Mouse (Mus musculus) limb, embryonic 15.5 days (tissue): ENCODE results near the gene Tmtc1. TPM values are rescaled to one million over a fixed set of nuclear protein-coding genes. Genes with fewer than 3 reads are reported as not detected.
A peak's percentile ranks its signal among the peaks of the same experiment; 100 is the strongest.

ENCODE experiments used
- ATAC-seq: fragments of 200-750 bp; cut with Nextera tagmentation; 2 replicates; pipeline ENCODE4 v1.8.0; 2017; ENCODE audit warnings: low read depth, moderate TSS enrichment; ENCODE audit not compliant: insufficient number of reproducible peaks, low FRiP score, low TSS enrichment
- H3K27ac ChIP-seq: fragments of 300-500 bp; sonication (generic); 2 replicates; pipeline ENCODE4 v1.5.1; 2015; ENCODE audit warnings: moderate library complexity, mild to moderate bottlenecking, inconsistent platforms
- H3K27me3 ChIP-seq: fragments of 300-500 bp; sonication (generic); 2 replicates; pipeline ENCODE4 v1.6.1; 2015; ENCODE audit warnings: inconsistent platforms
- H3K36me3 ChIP-seq: fragments of 300-500 bp; sonication (generic); 2 replicates; pipeline ENCODE4 v1.6.1; 2015; ENCODE audit warnings: inconsistent platforms
- H3K4me1 ChIP-seq: fragments of 300-500 bp; sonication (generic); 2 replicates; pipeline ENCODE4 v1.6.1; 2015; ENCODE audit warnings: inconsistent platforms
- H3K4me2 ChIP-seq: fragments of 300-500 bp; sonication (generic); 2 replicates; pipeline ENCODE4 v1.6.1; 2015; ENCODE audit warnings: mild to moderate bottlenecking, inconsistent platforms
- H3K4me3 ChIP-seq: fragments of 300-500 bp; sonication (generic); 2 replicates; pipeline ENCODE4 v1.5.1; 2015; ENCODE audit warnings: mild to moderate bottlenecking, inconsistent platforms
- H3K9ac ChIP-seq: fragments of 300-500 bp; sonication (generic); 2 replicates; pipeline ENCODE4 v1.6.1; 2015; ENCODE audit warnings: inconsistent platforms
- H3K9me3 ChIP-seq: fragments of 300-500 bp; sonication (generic); 2 replicates; pipeline ENCODE4 v1.6.1; 2016; ENCODE audit warnings: inconsistent platforms
- whole genome bisulfite sequencing: fragments of 180-500 bp; shearing (Covaris S2); methylation state at CpG from one replicate; pipeline ENCODE4 v1.1.7; 2015; 5-methylcytosine and 5-hydroxymethylcytosine counted together
- polyA plus RNA-seq: library from polyadenylated mRNA; unstranded; fragments of >200 nt; fragmentation: Nextera tagmentation; extraction: Ambion mirVana; gene quantifications from 2 replicates; pipeline ENCODE4 v1.2.1, GENCODE M21; 2015

Tmtc1 gene
- polyA plus RNA-seq, 1 experiment from 2014 or later: 1.3 TPM

DNA sequence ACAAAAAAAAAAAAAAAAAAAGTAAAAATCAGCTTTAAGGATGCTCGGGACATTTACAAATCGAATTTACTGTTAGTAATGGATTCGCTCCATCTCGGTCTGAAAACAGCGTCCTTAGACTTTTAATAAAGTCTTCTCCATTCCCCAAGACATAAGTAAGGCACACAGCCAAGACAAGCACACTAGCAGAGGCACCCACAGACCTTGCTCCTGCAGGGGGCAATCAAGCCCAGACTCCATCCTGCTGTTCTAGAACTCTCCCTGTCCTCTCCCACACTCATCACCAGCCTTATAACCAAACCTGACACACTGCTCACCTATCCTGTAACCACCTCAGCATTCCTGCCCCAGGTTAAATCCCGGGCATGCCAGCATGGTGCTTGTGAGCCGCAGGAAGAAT, 52.9 kb downstream of the Tmtc1 start:
- no peak for ATAC-seq
- Histone ChIP-seq H3K9me3 (no peaks in the 10 kb centered on the region), H3K4me1 (peaks cover 15% of the 10 kb centered on the region), H3K9ac (no peak overlapping the region), H3K36me3 (no peaks in the 10 kb centered on the region), H3K27ac (peak overlapping the region; percentile 62; the same call in 1 of the 2 replicates), H3K4me2 (no peak overlapping the region), H3K27me3 (no peaks in the 10 kb centered on the region), H3K4me3 (no peak overlapping the region)
- WGBS: 65% methylated on average over 7 of the region's 7 CpGs

- Histone ChIP-seq H3K4me3 (no peak overlapping the region), H3K27me3 (no peaks in the 10 kb centered on the region), H3K9ac (no peak overlapping the region), H3K27ac (no peak overlapping the region), H3K9me3 (no peaks in the 10 kb centered on the region), H3K4me2 (no peak overlapping the region), H3K4me1 (peaks cover 15% of the 10 kb centered on the region), H3K36me3 (no peaks in the 10 kb centered on the region)
- WGBS: 23% methylated on average over 4 of the region's 4 CpGs
- ATAC-seq: no peak
Observed at GRCm38 (mm10) chr6:148390630-148391276, 53.4 kb downstream of the Tmtc1 start.

GRCm38 (mm10) chr6:148387990-148388389, 56.2 kb downstream of the Tmtc1 start:
- Histone ChIP-seq H3K4me3 (no peak overlapping the region), H3K9ac (no peak overlapping the region), H3K4me2 (no peak overlapping the region), H3K9me3 (no peaks in the 10 kb centered on the region), H3K4me1 (peaks cover 21% of the 10 kb centered on the region), H3K27me3 (no peaks in the 10 kb centered on the region), H3K36me3 (no peaks in the 10 kb centered on the region), H3K27ac (no peak overlapping the region)
- ATAC-seq: no peak
- WGBS: 39% methylated on average over 1 of the region's 1 CpGs

- no peak overlapping the region for H3K4me2 ChIP-seq
- H3K27ac ChIP-seq: no peak overlapping the region
- H3K4me3 ChIP-seq: no peak overlapping the region
- H3K9me3 ChIP-seq: no peaks in the 10 kb centered on the region
- H3K9ac ChIP-seq: no peak overlapping the region
- H3K4me1 ChIP-seq: peaks cover 6% of the 10 kb centered on the region
- WGBS: 59% methylated on average over 6 of the region's 6 CpGs
- 0 out of 2 replicates have a peak, but pooled peaks have one; percentile 48 for ATAC-seq
- no peaks in the 10 kb centered on the region for H3K36me3 ChIP-seq
- H3K27me3 ChIP-seq: no peaks in the 10 kb centered on the region
Observed at GRCm38 (mm10) chr6:148384111-148384895, 59.9 kb downstream of the Tmtc1 start.

DNA sequence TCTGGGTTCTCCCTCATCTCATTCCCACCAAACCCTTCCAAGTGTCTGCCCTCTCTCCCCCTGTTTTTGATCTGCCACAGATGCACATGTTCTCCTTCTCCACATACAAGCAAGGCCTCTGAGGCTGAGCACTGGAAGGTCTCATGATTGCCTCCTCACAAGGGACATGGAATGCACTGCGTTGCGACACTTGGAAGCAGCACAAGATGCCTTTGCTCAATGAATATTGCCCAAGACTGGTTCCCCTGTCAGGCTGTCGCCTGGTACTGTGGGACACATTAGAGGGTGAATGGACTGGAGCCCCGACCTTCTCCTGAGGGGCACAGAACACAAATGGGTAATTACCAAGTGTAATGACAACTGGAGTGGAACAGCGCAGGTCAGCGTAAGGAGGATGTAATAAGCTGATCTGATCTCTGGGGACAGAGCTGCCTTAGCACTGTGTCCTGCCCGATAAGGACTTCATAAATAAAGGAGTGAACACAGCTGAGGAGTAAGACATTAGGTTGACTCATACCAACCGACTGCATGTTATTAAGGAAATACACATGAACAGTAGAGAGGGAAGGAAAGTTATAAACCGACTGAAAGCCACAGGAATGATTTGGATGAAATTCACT, 62.9 kb downstream of the Tmtc1 start:
- no peak overlapping the region for H3K4me3 ChIP-seq
- no peaks in the 10 kb centered on the region for H3K27me3 ChIP-seq
- no peak overlapping the region for H3K27ac ChIP-seq
- H3K4me2 ChIP-seq: no peak overlapping the region
- no peaks in the 10 kb centered on the region for H3K9me3 ChIP-seq
- H3K36me3 ChIP-seq: no peaks in the 10 kb centered on the region
- peaks cover 6% of the 10 kb centered on the region for H3K4me1 ChIP-seq
- WGBS: 84% methylated on average over 9 of the region's 9 CpGs
- ATAC-seq: no peak
- H3K9ac ChIP-seq: no peak overlapping the region

DNA sequence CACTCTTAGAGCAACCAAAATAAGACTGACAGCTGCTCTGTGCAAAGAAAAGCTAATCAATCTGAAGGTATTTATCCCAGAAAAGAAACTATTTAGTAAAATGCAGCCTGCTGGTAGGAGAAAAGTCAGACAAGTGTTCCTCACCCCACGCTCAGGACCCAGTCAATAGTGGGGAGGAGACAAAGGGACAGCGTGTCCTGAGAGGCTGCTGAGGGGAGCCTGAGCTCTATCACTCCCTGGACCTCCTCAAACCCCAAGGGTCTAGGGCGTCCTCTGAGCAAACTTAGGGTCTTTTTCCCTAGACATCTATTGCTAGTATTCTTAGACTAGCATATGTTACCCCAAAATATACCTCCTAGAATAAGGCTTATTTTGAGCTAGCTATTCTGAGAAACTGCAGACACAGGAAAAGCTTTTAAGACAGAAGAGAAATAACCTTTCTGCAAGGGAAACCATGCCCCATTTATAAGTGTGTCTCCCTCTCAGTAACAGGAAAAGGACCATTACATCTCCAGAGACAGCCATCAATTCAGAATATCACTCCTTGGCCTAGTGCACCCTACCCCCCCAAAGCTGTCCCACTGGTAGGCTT, 68.5 kb downstream of the Tmtc1 start:
- H3K27ac ChIP-seq: no peak overlapping the region
- H3K27me3 ChIP-seq: no peaks in the 10 kb centered on the region
- H3K9me3 ChIP-seq: no peaks in the 10 kb centered on the region
- H3K4me3 ChIP-seq: no peak overlapping the region
- no peak overlapping the region for H3K9ac ChIP-seq
- ATAC-seq: no peak
- H3K4me2 ChIP-seq: no peak overlapping the region
- no peaks in the 10 kb centered on the region for H3K36me3 ChIP-seq
- H3K4me1 ChIP-seq: no peaks in the 10 kb centered on the region
- 75% methylated on average over 3 of the region's 3 CpGs for WGBS

- H3K27ac ChIP-seq: no peak overlapping the region
- no peaks in the 10 kb centered on the region for H3K9me3 ChIP-seq
- no peaks in the 10 kb centered on the region for H3K4me1 ChIP-seq
- H3K27me3 ChIP-seq: no peaks in the 10 kb centered on the region
- H3K36me3 ChIP-seq: no peaks in the 10 kb centered on the region
- no peak overlapping the region for H3K4me3 ChIP-seq
- ATAC-seq: no peak
- H3K4me2 ChIP-seq: no peak overlapping the region
- H3K9ac ChIP-seq: no peak overlapping the region
- 74% methylated on average over 3 of the region's 3 CpGs for WGBS
Observed at GRCm38 (mm10) chr6:148375015-148375414, 69.2 kb downstream of the Tmtc1 start.

DNA sequence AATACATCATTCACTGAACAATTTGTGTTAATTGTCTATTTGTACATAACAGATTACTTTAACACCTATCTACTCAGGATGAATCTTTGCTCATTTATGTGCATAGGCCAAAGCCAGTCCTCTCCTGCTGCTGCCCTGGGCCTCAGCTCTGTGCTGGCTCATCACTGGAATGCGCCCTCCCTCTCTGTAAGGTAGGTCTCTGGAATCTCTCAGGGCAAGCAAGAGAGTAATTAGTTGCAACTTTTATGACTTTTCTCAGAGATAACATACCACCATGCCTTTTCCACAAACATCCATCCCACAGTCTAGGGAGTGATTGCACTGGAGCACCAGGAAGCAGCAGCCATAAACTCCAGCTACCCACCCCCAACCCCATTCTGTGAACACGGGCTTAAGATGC, 70.7 kb downstream of the Tmtc1 start:
- H3K4me3 ChIP-seq: no peak overlapping the region
- H3K4me2 ChIP-seq: no peak overlapping the region
- no peak overlapping the region for H3K9ac ChIP-seq
- H3K9me3 ChIP-seq: no peaks in the 10 kb centered on the region
- H3K27ac ChIP-seq: no peak overlapping the region
- ATAC-seq: no peak
- no peaks in the 10 kb centered on the region for H3K4me1 ChIP-seq
- no peaks in the 10 kb centered on the region for H3K36me3 ChIP-seq
- WGBS: 36% methylated on average over 2 of the region's 2 CpGs
- H3K27me3 ChIP-seq: no peaks in the 10 kb centered on the region

DNA sequence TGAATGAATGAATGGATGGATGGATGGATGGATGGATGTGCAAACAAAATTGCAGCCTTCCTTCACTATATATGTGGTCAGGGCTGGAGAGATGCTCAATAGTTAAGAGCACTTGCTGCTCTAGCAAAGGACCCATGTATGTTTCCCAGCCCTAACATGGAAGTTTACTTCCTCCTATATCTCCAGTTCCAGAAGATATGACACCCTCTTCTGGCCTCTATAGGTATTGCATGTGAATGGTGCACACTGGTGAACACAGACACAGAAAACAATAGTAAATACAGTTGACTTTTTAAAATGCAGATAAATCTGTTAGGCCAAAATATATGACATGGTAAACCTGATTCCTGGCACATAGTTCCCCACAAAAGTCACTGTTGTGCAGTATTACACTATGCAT, 73.0 kb downstream of the Tmtc1 start:
- Histone ChIP-seq H3K36me3 (no peaks in the 10 kb centered on the region), H3K27me3 (no peaks in the 10 kb centered on the region), H3K4me2 (no peak overlapping the region), H3K9me3 (no peaks in the 10 kb centered on the region), H3K4me1 (peaks cover 3% of the 10 kb centered on the region; the same call in 1 of the 2 replicates), H3K27ac (no peak overlapping the region), H3K9ac (no peak overlapping the region), H3K4me3 (no peak overlapping the region)
- ATAC-seq: no peak

DNA sequence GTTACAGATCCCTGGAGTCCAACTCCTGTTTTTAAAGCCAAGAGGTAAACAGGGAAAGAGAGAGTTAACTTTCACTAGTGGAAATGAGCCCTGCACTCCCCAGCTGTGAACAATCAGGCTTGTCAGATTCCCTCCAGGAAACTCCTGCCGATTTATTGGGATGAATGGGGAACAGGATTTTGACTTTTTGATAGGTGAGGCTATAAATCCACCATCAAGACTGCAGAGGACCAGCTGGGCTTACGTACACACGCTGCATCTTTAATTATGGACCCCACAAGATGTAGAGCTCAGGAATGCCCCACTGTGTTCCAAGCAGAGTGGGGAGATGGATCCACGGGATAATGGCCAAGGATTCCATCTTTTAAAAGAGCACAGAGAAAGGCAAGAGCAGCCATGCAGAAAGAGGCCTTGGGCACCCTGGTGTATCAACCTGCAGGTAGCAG, 77.1 kb downstream of the Tmtc1 start:
- 7% methylated on average over 4 of the region's 4 CpGs for WGBS
- H3K27ac ChIP-seq: no peak overlapping the region
- peaks cover 3% of the 10 kb centered on the region; the same call in 1 of the 2 replicates for H3K4me1 ChIP-seq
- H3K36me3 ChIP-seq: no peaks in the 10 kb centered on the region
- no peak overlapping the region for H3K4me2 ChIP-seq
- no peak overlapping the region for H3K4me3 ChIP-seq
- H3K9me3 ChIP-seq: no peaks in the 10 kb centered on the region
- ATAC-seq: no peak
- no peaks in the 10 kb centered on the region for H3K27me3 ChIP-seq
- no peak overlapping the region for H3K9ac ChIP-seq

- no peaks in the 10 kb centered on the region for H3K27me3 ChIP-seq
- H3K9ac ChIP-seq: no peak overlapping the region
- H3K4me1 ChIP-seq: peaks cover 3% of the 10 kb centered on the region; the same call in 1 of the 2 replicates
- no peaks in the 10 kb centered on the region for H3K9me3 ChIP-seq
- H3K4me3 ChIP-seq: no peak overlapping the region
- H3K27ac ChIP-seq: no peak overlapping the region
- 68% methylated on average over 1 of the region's 1 CpGs for WGBS
- no peaks in the 10 kb centered on the region for H3K36me3 ChIP-seq
- ATAC-seq: no peak
- no peak overlapping the region for H3K4me2 ChIP-seq
Observed at GRCm38 (mm10) chr6:148366629-148367028, 77.6 kb downstream of the Tmtc1 start.

GRCm38 (mm10) chr6:148363162-148363561, 81.0 kb downstream of the Tmtc1 start:
- Histone ChIP-seq H3K4me3 (no peak overlapping the region), H3K27ac (no peak overlapping the region), H3K27me3 (no peaks in the 10 kb centered on the region), H3K9ac (no peak overlapping the region), H3K4me1 (peaks cover 3% of the 10 kb centered on the region; the same call in 1 of the 2 replicates), H3K4me2 (no peak overlapping the region), H3K9me3 (no peaks in the 10 kb centered on the region), H3K36me3 (no peaks in the 10 kb centered on the region)
- WGBS: 69% methylated on average over 1 of the region's 1 CpGs
- ATAC-seq: no peak
